28 mouse cellular contexts compared by ENCODE assay signal in genomic region chr8:111776492-111776891, GRCm38 (mm10). TPM values are rescaled to one million over a fixed set of nuclear protein-coding genes. Genes with fewer than 3 reads are reported as not detected.
DNase-seq lines count a peak whose midpoint lies in the region; ATAC-seq and TF ChIP-seq lines count a peak whose summit lies in the region.
"Had no signal": no experiment of that assay in that cellular context is flagged by ENCODE, and none has a peak within 500 bp of the region (broad histone marks: within the 10 kb centered on the region; RNA-seq: fewer than 3 reads in every experiment).

No protein-coding gene starts in this region.

- H3K9ac ChIP-seq in MEL (ENCODE audit: control insufficient read depth, low read depth, low read length, poor library complexity, severe bottlenecking): no peak overlapping the region
- H3K9ac ChIP-seq in hindbrain, embryonic 14.5 days: no peak overlapping the region
- no peak overlapping the region for H3K9ac ChIP-seq in intestine, embryonic 15.5 days
- H3K9ac ChIP-seq: embryonic facial prominence, embryonic 13.5 days; embryonic facial prominence, embryonic 15.5 days; forebrain, embryonic 12.5 days had no signal

- no peaks in the 10 kb centered on the region for H3K27me3 ChIP-seq in MEL (ENCODE audit: control insufficient read depth in 1 of 2, insufficient read depth in 2 of 2, low read length in 2 of 2)
- no peaks in the 10 kb centered on the region for H3K27me3 ChIP-seq in hindbrain, embryonic 14.5 days (ENCODE audit: control insufficient read depth, insufficient read depth, low read length)
- no peaks in the 10 kb centered on the region for H3K27me3 ChIP-seq in intestine, embryonic 15.5 days (replicated peaks)
- H3K27me3 ChIP-seq: CH12.LX; embryonic facial prominence, embryonic 13.5 days; embryonic facial prominence, embryonic 15.5 days; forebrain, embryonic 12.5 days; Patski had no signal

- TF ChIP-seq POLR2A in MEL (IDR thresholded peaks at IDR 0.05; ENCODE audit: control insufficient read depth in 1 of 2, insufficient read depth in 1 of 2, low read depth in 1 of 2, low read length in 2 of 2, poor library complexity in 1 of 2): no peak

- no peak for TF ChIP-seq RAD21 in MEL (IDR thresholded peaks at IDR 0.05; ENCODE audit: low read depth, low read length)

- H3K27ac ChIP-seq in MEL (ENCODE audit: control insufficient read depth, low read depth, low read length): no peak overlapping the region
- no peak overlapping the region for H3K27ac ChIP-seq in hindbrain, embryonic 14.5 days
- H3K27ac ChIP-seq in intestine, embryonic 15.5 days: no peak overlapping the region
- H3K27ac ChIP-seq: embryonic facial prominence, embryonic 13.5 days; embryonic facial prominence, embryonic 15.5 days; forebrain, embryonic 10.5 days; forebrain, embryonic 12.5 days had no signal

- peaks cover 9 to 18% of the 10 kb centered on the region in 2 experiments for H3K36me3 ChIP-seq in MEL (ENCODE audit: control insufficient read depth in 1 of 2, insufficient read depth in 2 of 2, low read length in 2 of 2)
- no peaks in the 10 kb centered on the region; the same call in 1 of the 2 replicates for H3K36me3 ChIP-seq in hindbrain, embryonic 14.5 days (replicated peaks; ENCODE audit: control insufficient read depth, insufficient read depth)
- H3K36me3 ChIP-seq in intestine, embryonic 15.5 days: peaks cover 8% of the 10 kb centered on the region; the same call in 1 of the 2 replicates

- DNase-seq in MEL (ENCODE audit: low read depth, low spot score): peak; percentile 78
- DNase-seq in hindbrain, embryonic 14.5 days (ENCODE audit: low spot score): no peak
- DNase-seq in lung, adult 18-20 months: no peak
- DNase-seq: adrenal gland, postnatal 10 days; adrenal gland, postnatal 25 days; B cell, adult 2 months; cerebellum, adult 11 months; cerebellum, adult 18-20 months; cerebellum, adult 8-10 months; cerebellum, adult 9-11 months; cerebellum, postnatal 14 days; cerebellum, postnatal 36 days; embryo, embryonic 11 days had no signal

- H3K4me1 ChIP-seq in MEL (ENCODE audit: control insufficient read depth in 1 of 2, insufficient read depth in 2 of 2, low read length in 2 of 2): peaks cover 0 to 8% of the 10 kb centered on the region in 2 experiments; a peak in 3 of 4 replicates
- H3K4me1 ChIP-seq in hindbrain, embryonic 14.5 days (replicated peaks; ENCODE audit: control insufficient read depth, insufficient read depth, low read length): peaks cover 9% of the 10 kb centered on the region; the same call in 1 of the 2 replicates
- no peaks in the 10 kb centered on the region for H3K4me1 ChIP-seq in intestine, embryonic 15.5 days (replicated peaks)
- H3K4me1 ChIP-seq: embryonic facial prominence, embryonic 13.5 days had no signal

- no peak for TF ChIP-seq CTCF in MEL (IDR thresholded peaks at IDR 0.05 in 2 of 3, conservative IDR thresholded peaks at IDR 0.05 in 1 of 3; ENCODE audit: control insufficient read depth in 1 of 3, insufficient read depth in 1 of 3, low read depth in 2 of 3, low read length in 3 of 3, poor library complexity in 1 of 3, severe bottlenecking in 1 of 3)

- no peak overlapping the region for H3K4me3 ChIP-seq in MEL (ENCODE audit: control insufficient read depth in 1 of 2, insufficient read depth in 1 of 2, low read depth in 2 of 2, low read length in 2 of 2)
- H3K4me3 ChIP-seq in hindbrain, embryonic 14.5 days (replicated peaks; ENCODE audit: low read length): no peak overlapping the region
- no peak overlapping the region for H3K4me3 ChIP-seq in intestine, embryonic 15.5 days (replicated peaks)
- H3K4me3 ChIP-seq: embryonic facial prominence, embryonic 13.5 days; embryonic facial prominence, embryonic 15.5 days; erythroblast, embryonic 14.5 days; forebrain, embryonic 10.5 days; forebrain, embryonic 12.5 days had no signal

- H3K9me3 ChIP-seq in MEL (replicated peaks; ENCODE audit: insufficient read depth, low read length): no peaks in the 10 kb centered on the region
- no peaks in the 10 kb centered on the region for H3K9me3 ChIP-seq in hindbrain, embryonic 14.5 days (ENCODE audit: control insufficient read depth, low read length)
- no peaks in the 10 kb centered on the region for H3K9me3 ChIP-seq in intestine, embryonic 15.5 days
- H3K9me3 ChIP-seq: embryonic facial prominence, embryonic 13.5 days; embryonic facial prominence, embryonic 15.5 days; forebrain, embryonic 10.5 days; forebrain, embryonic 12.5 days; G1E had no signal

- peak; percentile 65 to 79 for TF ChIP-seq EP300 in MEL (IDR thresholded peaks at IDR 0.05; ENCODE audit: low read depth in 1 of 2, low read length in 2 of 2)

- 93% methylated on average over 4 of the region's 4 CpGs for WGBS in hindbrain, embryonic 14.5 days
- 94% methylated on average over 4 of the region's 4 CpGs for WGBS in intestine, embryonic 15.5 days

- peak; percentile 55; the same call in 1 of the 2 replicates for ATAC-seq in granulocyte monocyte progenitor cell, adult 5-6 weeks (replicated peaks; ENCODE audit: poor library complexity, severe bottlenecking)
- ATAC-seq in hindbrain, embryonic 14.5 days (ENCODE audit: low FRiP score): no peak
- no peak for ATAC-seq in intestine, embryonic 15.5 days
- ATAC-seq: activated CD4-positive, CD25-positive, alpha-beta regulatory T cell, adult 4 months; CD4-positive, CD25-positive, alpha-beta regulatory T cell, adult 4 months; forebrain, embryonic 14.5 days; forebrain, embryonic 16.5 days; Patski had no signal

- H3K4me2 ChIP-seq in hindbrain, embryonic 14.5 days (replicated peaks): no peak overlapping the region
- no peak overlapping the region for H3K4me2 ChIP-seq in intestine, embryonic 15.5 days (replicated peaks)
- H3K4me2 ChIP-seq: embryonic facial prominence, embryonic 13.5 days; embryonic facial prominence, embryonic 15.5 days; forebrain, embryonic 12.5 days had no signal

- no peaks in the 10 kb centered on the region for H3K79me2 ChIP-seq in MEL (ENCODE audit: control insufficient read depth, insufficient read depth, low read length, poor library complexity)

TF ChIP-seq in MEL, 35 proteins besides CTCF, POLR2A, EP300 and RAD21:
- peak; percentile 18; the same call in 1 of the 2 replicates for TF ChIP-seq SIN3A (IDR thresholded peaks at IDR 0.05; ENCODE audit: low read length)
- no peak for TF ChIP-seq MEF2A (IDR thresholded peaks at IDR 0.05; ENCODE audit: extremely low read depth, insufficient replicate concordance, low read depth, low read length, poor library complexity, severe bottlenecking)
- TF ChIP-seq TAL1 (IDR thresholded peaks at IDR 0.05; ENCODE audit: low read length): peak; percentile 74
- no peak for TF ChIP-seq NELFE (IDR thresholded peaks at IDR 0.05; ENCODE audit: low read depth, low read length)
- peak; percentile 69 for TF ChIP-seq ZNF384 (IDR thresholded peaks at IDR 0.05; ENCODE audit: low read depth, low read length)
- no peak for TF ChIP-seq USF2 (IDR thresholded peaks at IDR 0.05; ENCODE audit: borderline replicate concordance in 1 of 2, insufficient read depth in 1 of 2, low read depth in 1 of 2, low read length in 2 of 2)
- TF ChIP-seq TCF12 (IDR thresholded peaks at IDR 0.05; ENCODE audit: low read depth, low read length): peak; percentile 58
- TF ChIP-seq POLR2AphosphoS5 (IDR thresholded peaks at IDR 0.05; ENCODE audit: borderline replicate concordance, low read depth, low read length): no peak
- no peak for TF ChIP-seq KAT2A (conservative IDR thresholded peaks at IDR 0.05; ENCODE audit: low read depth, low read length)
- TF ChIP-seq GATA1 (IDR thresholded peaks at IDR 0.05; ENCODE audit: low read depth, low read length): peak; percentile 43; the same call in 1 of the 2 replicates

RNA-seq across cellular contexts. Expression of gene Bcar1, which starts 32.9 kb away (rescaled TPM):
- 6.5 and 7.5 TPM in 2 replicates for total RNA-seq in MEL (2012; rRNA removed)
- 10 to 100 TPM in 1 of 2 experiments, not detected in 1; 17.4 TPM for polyA plus RNA-seq in MEL (2012; ENCODE audit: insufficient read depth in 1 of 2, insufficient read length in 2 of 2, low read depth in 1 of 2, low replicate concordance in 2 of 2, missing spikeins in 1 of 2)
- not detected in 2 replicates for total RNA-seq in granulocyte monocyte progenitor cell, adult 5-6 weeks (2014; fragmentation: Nextera tagmentation)
- not detected in 2 replicates for total RNA-seq in granulocyte monocyte progenitor cell, adult 5-6 weeks (2017)
- 49.1 and 52.1 TPM in 2 replicates for polyA plus RNA-seq in hindbrain, embryonic 14.5 days (2014; fragmentation: Nextera tagmentation; extraction: Ambion mirVana)
- 40.8 and 44.2 TPM in 2 replicates for polyA plus RNA-seq in intestine, embryonic 15.5 days (2015; fragmentation: Nextera tagmentation; extraction: Ambion mirVana)
- total RNA-seq: common myeloid progenitor, adult 5-6 weeks had no signal
